Comparison of ENCODE assay signal across 10 mouse cellular contexts in genomic region chr11:24473368-24474010, GRCm38 (mm10).
A peak's percentile ranks its signal among the peaks of the same experiment; 100 is the strongest.
DNase-seq lines count a peak whose midpoint lies in the region; ATAC-seq lines count a peak whose summit lies in the region.
"Had no signal": no experiment of that assay in that cellular context is flagged by ENCODE, and none has a peak within 500 bp of the region (broad histone marks: within the 10 kb centered on the region; RNA-seq: fewer than 3 reads in every experiment).

No protein-coding gene starts in this region.

- peak; percentile 21 for DNase-seq in hindbrain, embryonic 14.5 days (ENCODE audit: low spot score)
- DNase-seq in R1 (ENCODE audit: low read depth, low spot score): peak; percentile 16
- peak; percentile 31 to 50 for DNase-seq in cerebellum, postnatal 36 days
- peak; percentile 37 to 61 for DNase-seq in left cerebral cortex, postnatal 36 days (ENCODE audit: low spot score in 2 of 2)
- DNase-seq in midbrain, embryonic 14.5 days: no peak
- DNase-seq: thymus, adult 2 months had no signal

- no peak overlapping the region for H3K9ac ChIP-seq in hindbrain, embryonic 14.5 days
- H3K9ac ChIP-seq in hindbrain, embryonic 13.5 days: no peak overlapping the region
- H3K9ac ChIP-seq in midbrain, embryonic 14.5 days (replicated peaks; ENCODE audit: low read length): no peak overlapping the region
- no peak overlapping the region for H3K9ac ChIP-seq in midbrain, embryonic 16.5 days (ENCODE audit: low read depth, low read length)
- H3K9ac ChIP-seq: forebrain, embryonic 13.5 days had no signal

- no peak for ATAC-seq in hindbrain, embryonic 14.5 days (ENCODE audit: low FRiP score)
- ATAC-seq in hindbrain, embryonic 13.5 days (ENCODE audit: low FRiP score): no peak
- no peak for ATAC-seq in midbrain, embryonic 14.5 days (ENCODE audit: low FRiP score, low TSS enrichment)
- ATAC-seq in midbrain, embryonic 16.5 days: no peak
- ATAC-seq: activated CD4-positive, CD25-positive, alpha-beta regulatory T cell, adult 4 months; forebrain, embryonic 13.5 days had no signal

- no peaks in the 10 kb centered on the region for H3K36me3 ChIP-seq in hindbrain, embryonic 14.5 days (replicated peaks; ENCODE audit: control insufficient read depth, insufficient read depth)
- no peaks in the 10 kb centered on the region for H3K36me3 ChIP-seq in hindbrain, embryonic 13.5 days
- H3K36me3 ChIP-seq in midbrain, embryonic 14.5 days (ENCODE audit: control insufficient read depth, insufficient read depth, low read length): no peaks in the 10 kb centered on the region
- H3K36me3 ChIP-seq in midbrain, embryonic 16.5 days (ENCODE audit: control insufficient read depth, insufficient read depth, low read length): no peaks in the 10 kb centered on the region

- 47% methylated on average over 7 of the region's 7 CpGs for WGBS in hindbrain, embryonic 14.5 days
- WGBS in hindbrain, embryonic 13.5 days: 57% methylated on average over 7 of the region's 7 CpGs
- 44% methylated on average over 7 of the region's 7 CpGs for WGBS in midbrain, embryonic 14.5 days
- WGBS in midbrain, embryonic 16.5 days: 49% methylated on average over 7 of the region's 7 CpGs

- H3K4me2 ChIP-seq in hindbrain, embryonic 14.5 days (replicated peaks): no peak overlapping the region
- H3K4me2 ChIP-seq in hindbrain, embryonic 13.5 days: no peak overlapping the region
- no peak overlapping the region for H3K4me2 ChIP-seq in midbrain, embryonic 14.5 days (ENCODE audit: low read length)
- H3K4me2 ChIP-seq in midbrain, embryonic 16.5 days (ENCODE audit: low read length): no peak overlapping the region
- H3K4me2 ChIP-seq: forebrain, embryonic 13.5 days had no signal

- no peak overlapping the region for H3K4me3 ChIP-seq in hindbrain, embryonic 14.5 days (replicated peaks; ENCODE audit: low read length)
- H3K4me3 ChIP-seq in hindbrain, embryonic 13.5 days: no peak overlapping the region
- H3K4me3 ChIP-seq in midbrain, embryonic 14.5 days (replicated peaks; ENCODE audit: low read depth, low read length): no peak overlapping the region
- H3K4me3 ChIP-seq in midbrain, embryonic 16.5 days (ENCODE audit: low read depth, low read length): no peak overlapping the region
- H3K4me3 ChIP-seq: forebrain, embryonic 13.5 days had no signal

- H3K4me1 ChIP-seq in hindbrain, embryonic 14.5 days (replicated peaks; ENCODE audit: control insufficient read depth, insufficient read depth, low read length): 0 out of 2 replicates have a peak, but pooled peaks cover 4% of the 10 kb centered on the region
- H3K4me1 ChIP-seq in hindbrain, embryonic 13.5 days (replicated peaks): no peaks in the 10 kb centered on the region
- no peaks in the 10 kb centered on the region for H3K4me1 ChIP-seq in midbrain, embryonic 14.5 days (ENCODE audit: control insufficient read depth, insufficient read depth, low read length)
- no peaks in the 10 kb centered on the region for H3K4me1 ChIP-seq in midbrain, embryonic 16.5 days (ENCODE audit: control insufficient read depth, insufficient read depth, low read length)
- H3K4me1 ChIP-seq: forebrain, embryonic 13.5 days had no signal

- intact Hi-C loops in left cerebral cortex, postnatal 36 days (cut with DNase I): no loop called here

- no peaks in the 10 kb centered on the region for H3K9me3 ChIP-seq in hindbrain, embryonic 14.5 days (ENCODE audit: control insufficient read depth, low read length)
- H3K9me3 ChIP-seq in hindbrain, embryonic 13.5 days: no peaks in the 10 kb centered on the region
- no peaks in the 10 kb centered on the region for H3K9me3 ChIP-seq in midbrain, embryonic 14.5 days (ENCODE audit: control insufficient read depth, low read length)
- H3K9me3 ChIP-seq in midbrain, embryonic 16.5 days (replicated peaks; ENCODE audit: control insufficient read depth, low read length, poor library complexity, severe bottlenecking): no peaks in the 10 kb centered on the region
- H3K9me3 ChIP-seq: forebrain, embryonic 13.5 days had no signal

- no peak overlapping the region for H3K27ac ChIP-seq in hindbrain, embryonic 14.5 days
- no peak overlapping the region for H3K27ac ChIP-seq in hindbrain, embryonic 13.5 days
- no peak overlapping the region for H3K27ac ChIP-seq in midbrain, embryonic 14.5 days (replicated peaks; ENCODE audit: low read depth, low read length)
- H3K27ac ChIP-seq in midbrain, embryonic 16.5 days (ENCODE audit: low read length): no peak overlapping the region
- H3K27ac ChIP-seq: forebrain, embryonic 13.5 days had no signal

- no peaks in the 10 kb centered on the region for H3K27me3 ChIP-seq in hindbrain, embryonic 14.5 days (ENCODE audit: control insufficient read depth, insufficient read depth, low read length)
- no peaks in the 10 kb centered on the region for H3K27me3 ChIP-seq in hindbrain, embryonic 13.5 days
- H3K27me3 ChIP-seq in midbrain, embryonic 14.5 days (ENCODE audit: control insufficient read depth, insufficient read depth, low read length): no peaks in the 10 kb centered on the region
- H3K27me3 ChIP-seq in midbrain, embryonic 16.5 days (ENCODE audit: control insufficient read depth, insufficient read depth, low read depth, low read length): no peaks in the 10 kb centered on the region
- H3K27me3 ChIP-seq: forebrain, embryonic 13.5 days had no signal
